Mouse (Mus musculus) lung, postnatal 0 days (tissue): ENCODE data around the gene Fam193a.

Experiments
- CTCF ChIP-seq: IDR thresholded peaks from 2 replicates; pipeline ENCODE4 v1.5.1; 2016; ENCODE audit warnings: antibody characterized with exemption, mild to moderate bottlenecking
- EP300 ChIP-seq: IDR thresholded peaks from 2 replicates; pipeline ENCODE4 v1.6.1; 2016; ENCODE audit warnings: antibody characterized with exemption, mild to moderate bottlenecking, control low read depth

DNA sequence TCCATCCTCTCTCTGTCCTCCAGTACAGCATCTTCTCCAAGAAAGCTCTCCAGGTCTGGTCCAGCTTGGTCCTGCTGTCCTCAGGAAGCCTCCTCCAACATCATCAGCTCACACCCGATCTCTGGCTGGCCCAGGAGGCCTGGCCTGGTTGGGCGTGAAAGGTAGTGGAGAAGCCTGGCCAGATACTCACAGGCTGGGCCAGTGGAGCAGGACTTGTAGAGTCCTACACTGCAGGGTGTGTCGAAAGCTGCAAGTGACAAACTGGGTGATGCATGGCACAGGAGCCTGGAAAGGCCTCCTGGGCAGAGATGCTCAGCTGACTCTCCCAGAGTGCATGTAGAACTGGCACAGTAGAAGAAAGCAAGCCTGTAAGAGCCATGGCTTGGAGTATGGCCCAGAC is 151.6 kb downstream of the Fam193a start:
- TF ChIP-seq CTCF (no peak), EP300 (no peak)
